Mouse (Mus musculus) lung, embryonic 15.5 days (tissue): ENCODE results near the gene Srgap3. TPM values are rescaled to one million over a fixed set of nuclear protein-coding genes. Genes with fewer than 3 reads are reported as not detected.

ENCODE experiments used
- ATAC-seq: fragments of 200-750 bp; cut with Nextera tagmentation; 2 replicates; pipeline ENCODE4 v1.8.0; 2017; ENCODE audit warnings: moderate number of reproducible peaks, borderline replicate concordance; ENCODE audit not compliant: low FRiP score, low TSS enrichment; ENCODE audit errors: extremely low read depth
- H3K27ac ChIP-seq: fragments of 300-500 bp; sonication (generic); 2 replicates; pipeline ENCODE4 v1.5.1; 2015; ENCODE audit warnings: moderate library complexity, mild to moderate bottlenecking, inconsistent platforms
- H3K27me3 ChIP-seq: fragments of 300-500 bp; sonication (generic); 2 replicates; pipeline ENCODE4 v1.6.1; 2015; ENCODE audit warnings: inconsistent platforms
- H3K36me3 ChIP-seq: fragments of 300-500 bp; sonication (generic); 2 replicates; pipeline ENCODE4 v1.6.1; 2015; ENCODE audit warnings: inconsistent platforms
- H3K4me1 ChIP-seq: fragments of 300-500 bp; sonication (generic); 2 replicates; pipeline ENCODE4 v1.6.1; 2015; ENCODE audit warnings: inconsistent platforms
- H3K4me2 ChIP-seq: fragments of 300-500 bp; sonication (generic); 2 replicates; pipeline ENCODE4 v1.6.1; 2015; ENCODE audit warnings: inconsistent platforms, mild to moderate bottlenecking, moderate library complexity
- H3K4me3 ChIP-seq: fragments of 300-500 bp; sonication (generic); 2 replicates; pipeline ENCODE4 v1.5.1; 2015; ENCODE audit warnings: mild to moderate bottlenecking, inconsistent platforms
- H3K9ac ChIP-seq: fragments of 300-500 bp; sonication (generic); 2 replicates; pipeline ENCODE4 v1.6.1; 2015; ENCODE audit warnings: inconsistent platforms
- H3K9me3 ChIP-seq: fragments of 300-500 bp; sonication (generic); 2 replicates; pipeline ENCODE4 v1.6.1; 2016; ENCODE audit warnings: inconsistent platforms
- WGBS: fragments of 180-500 bp; shearing (Covaris S2); methylation state at CpG from one replicate; pipeline ENCODE4 v1.1.7; 2015; 5-methylcytosine and 5-hydroxymethylcytosine counted together
- polyA plus RNA-seq: library from polyadenylated mRNA; unstranded; fragments of >200 nt; fragmentation: Nextera tagmentation; extraction: Ambion mirVana; gene quantifications from 2 replicates; pipeline ENCODE4 v1.2.1, GENCODE M21; 2015

Srgap3 gene
- polyA plus RNA-seq, 1 experiment from 2014 or later, result 2.5 TPM

- no peaks in the 10 kb centered on the region for H3K27me3 ChIP-seq
- WGBS, result 70% methylated on average over 5 of the region's 5 CpGs
- ATAC-seq, result no peak
These were observed 205.3 kb downstream of the Srgap3 start for GRCm38 (mm10) chr6:112741766-112742165.

GRCm38 (mm10) chr6:112739635-112740034 is 207.4 kb downstream of the Srgap3 start:
- Histone ChIP-seq H3K4me3 (no peak overlapping the region), H3K27ac (no peak overlapping the region), H3K4me2 (no peak overlapping the region), H3K9me3 (no peaks in the 10 kb centered on the region), H3K4me1 (no peaks in the 10 kb centered on the region), H3K27me3 (no peaks in the 10 kb centered on the region), H3K36me3 (no peaks in the 10 kb centered on the region), H3K9ac (no peak overlapping the region)
- no peak for ATAC-seq
- 86% methylated on average over 3 of the region's 3 CpGs for WGBS

More at GRCm38 (mm10) chr6:112741766-112742165, 205.3 kb downstream of the Srgap3 start:
- Histone ChIP-seq H3K4me2 (no peak overlapping the region), H3K4me3 (no peak overlapping the region), H3K36me3 (no peaks in the 10 kb centered on the region), H3K9ac (no peak overlapping the region), H3K4me1 (no peaks in the 10 kb centered on the region), H3K27ac (no peak overlapping the region), H3K9me3 (no peaks in the 10 kb centered on the region)

- Histone ChIP-seq H3K4me2 (no peak overlapping the region), H3K9me3 (no peaks in the 10 kb centered on the region), H3K27me3 (no peaks in the 10 kb centered on the region), H3K4me1 (no peaks in the 10 kb centered on the region), H3K36me3 (no peaks in the 10 kb centered on the region), H3K4me3 (no peak overlapping the region), H3K27ac (no peak overlapping the region), H3K9ac (no peak overlapping the region)
- ATAC-seq, result no peak
- WGBS, result 92% methylated on average over 6 of the region's 6 CpGs
These were observed 208.1 kb downstream of the Srgap3 start for GRCm38 (mm10) chr6:112738924-112739323.

- Histone ChIP-seq H3K27ac (no peak overlapping the region), H3K27me3 (no peaks in the 10 kb centered on the region), H3K4me3 (no peak overlapping the region), H3K36me3 (no peaks in the 10 kb centered on the region), H3K4me2 (no peak overlapping the region), H3K4me1 (no peaks in the 10 kb centered on the region), H3K9ac (no peak overlapping the region), H3K9me3 (no peaks in the 10 kb centered on the region)
- no peak for ATAC-seq
- WGBS, result 68% methylated on average over 3 of the region's 3 CpGs
These were observed 210.6 kb downstream of the Srgap3 start for GRCm38 (mm10) chr6:112736471-112736870.

- no peaks in the 10 kb centered on the region for H3K4me1 ChIP-seq
- H3K9me3 ChIP-seq, result no peaks in the 10 kb centered on the region
- no peaks in the 10 kb centered on the region for H3K27me3 ChIP-seq
- no peaks in the 10 kb centered on the region for H3K36me3 ChIP-seq
- WGBS, result 65% methylated on average over 2 of the region's 2 CpGs
- no peak for ATAC-seq
- H3K27ac ChIP-seq, result no peak overlapping the region
- H3K4me3 ChIP-seq, result no peak overlapping the region
- H3K9ac ChIP-seq, result no peak overlapping the region
- H3K4me2 ChIP-seq, result no peak overlapping the region
These were observed 212.0 kb downstream of the Srgap3 start for GRCm38 (mm10) chr6:112735054-112735453.

- 63% methylated on average over 5 of the region's 5 CpGs for WGBS
- no peak overlapping the region for H3K4me3 ChIP-seq
- no peaks in the 10 kb centered on the region for H3K27me3 ChIP-seq
- ATAC-seq, result no peak
- H3K9me3 ChIP-seq, result no peaks in the 10 kb centered on the region
- H3K27ac ChIP-seq, result no peak overlapping the region
- no peaks in the 10 kb centered on the region for H3K36me3 ChIP-seq
- peaks cover 6% of the 10 kb centered on the region for H3K4me1 ChIP-seq
- H3K4me2 ChIP-seq, result no peak overlapping the region
- H3K9ac ChIP-seq, result no peak overlapping the region
These were observed 213.1 kb downstream of the Srgap3 start for GRCm38 (mm10) chr6:112733942-112734341.

- Histone ChIP-seq H3K9ac (no peak overlapping the region), H3K27ac (no peak overlapping the region), H3K27me3 (no peaks in the 10 kb centered on the region), H3K4me2 (no peak overlapping the region), H3K4me3 (no peak overlapping the region), H3K4me1 (peaks cover 14% of the 10 kb centered on the region), H3K36me3 (no peaks in the 10 kb centered on the region), H3K9me3 (no peaks in the 10 kb centered on the region)
- WGBS, result 93% methylated on average over 3 of the region's 3 CpGs
- no peak for ATAC-seq
These were observed 214.6 kb downstream of the Srgap3 start for GRCm38 (mm10) chr6:112732434-112732833.

GRCm38 (mm10) chr6:112731386-112731785 is 215.7 kb downstream of the Srgap3 start:
- no peaks in the 10 kb centered on the region for H3K36me3 ChIP-seq
- peaks cover 14% of the 10 kb centered on the region for H3K4me1 ChIP-seq
- H3K9ac ChIP-seq, result no peak overlapping the region
- H3K4me3 ChIP-seq, result no peak overlapping the region
- no peak for ATAC-seq
- 90% methylated on average over 10 of the region's 10 CpGs for WGBS
- H3K27ac ChIP-seq, result no peak overlapping the region
- H3K27me3 ChIP-seq, result no peaks in the 10 kb centered on the region
- H3K9me3 ChIP-seq, result no peaks in the 10 kb centered on the region
- H3K4me2 ChIP-seq, result no peak overlapping the region

GRCm38 (mm10) chr6:112728760-112729422 is 218.2 kb downstream of the Srgap3 start:
- no peaks in the 10 kb centered on the region for H3K36me3 ChIP-seq
- peak overlapping the region; percentile 33 for H3K4me3 ChIP-seq
- H3K4me1 ChIP-seq, result peaks cover 14% of the 10 kb centered on the region
- no peaks in the 10 kb centered on the region for H3K9me3 ChIP-seq
- under 1% methylated on average over 16 of the region's 17 CpGs for WGBS
- no peak overlapping the region for H3K9ac ChIP-seq
- peak; percentile 89 for ATAC-seq
- H3K4me2 ChIP-seq, result peak overlapping the region; percentile 46
- peak overlapping the region; percentile 66 for H3K27ac ChIP-seq
- no peaks in the 10 kb centered on the region for H3K27me3 ChIP-seq

- Histone ChIP-seq H3K4me3 (no peak overlapping the region), H3K4me2 (no peak overlapping the region), H3K9ac (no peak overlapping the region), H3K27ac (no peak overlapping the region), H3K27me3 (no peaks in the 10 kb centered on the region), H3K36me3 (no peaks in the 10 kb centered on the region), H3K4me1 (peaks cover 14% of the 10 kb centered on the region), H3K9me3 (no peaks in the 10 kb centered on the region)
- no peak for ATAC-seq
- 87% methylated on average over 4 of the region's 4 CpGs for WGBS
These were observed 221.6 kb downstream of the Srgap3 start for GRCm38 (mm10) chr6:112725468-112725867.

GRCm38 (mm10) chr6:112720409-112721080 is 226.5 kb downstream of the Srgap3 start:
- H3K27ac ChIP-seq, result no peak overlapping the region
- no peaks in the 10 kb centered on the region for H3K27me3 ChIP-seq
- H3K4me2 ChIP-seq, result no peak overlapping the region
- H3K9me3 ChIP-seq, result no peaks in the 10 kb centered on the region
- H3K9ac ChIP-seq, result no peak overlapping the region
- no peaks in the 10 kb centered on the region for H3K36me3 ChIP-seq
- no peak for ATAC-seq
- 81% methylated on average over 5 of the region's 5 CpGs for WGBS
- no peaks in the 10 kb centered on the region for H3K4me1 ChIP-seq
- no peak overlapping the region for H3K4me3 ChIP-seq

- ATAC-seq, result no peak
- WGBS, result 97% methylated on average over 1 of the region's 1 CpGs
These were observed 227.1 kb downstream of the Srgap3 start for GRCm38 (mm10) chr6:112719983-112720382.

More at GRCm38 (mm10) chr6:112719983-112720382, 227.1 kb downstream of the Srgap3 start:
- H3K27ac ChIP-seq, result no peak overlapping the region
- no peaks in the 10 kb centered on the region for H3K27me3 ChIP-seq
- H3K4me2 ChIP-seq, result no peak overlapping the region
- H3K4me3 ChIP-seq, result no peak overlapping the region
- H3K4me1 ChIP-seq, result no peaks in the 10 kb centered on the region
- no peak overlapping the region for H3K9ac ChIP-seq
- H3K36me3 ChIP-seq, result no peaks in the 10 kb centered on the region
- H3K9me3 ChIP-seq, result no peaks in the 10 kb centered on the region
